Mouse (Mus musculus) heart, postnatal 0 days (tissue): ENCODE data around the gene Morn4.

Source experiments
- CTCF ChIP-seq: IDR thresholded peaks from 2 replicates; pipeline ENCODE4 v1.5.1; 2016; ENCODE audit warnings: antibody characterized with exemption, control low read depth, low read depth
- EP300 ChIP-seq: IDR thresholded peaks from 2 replicates; pipeline ENCODE4 v1.6.1; 2016; ENCODE audit warnings: antibody characterized with exemption, low read depth

DNA sequence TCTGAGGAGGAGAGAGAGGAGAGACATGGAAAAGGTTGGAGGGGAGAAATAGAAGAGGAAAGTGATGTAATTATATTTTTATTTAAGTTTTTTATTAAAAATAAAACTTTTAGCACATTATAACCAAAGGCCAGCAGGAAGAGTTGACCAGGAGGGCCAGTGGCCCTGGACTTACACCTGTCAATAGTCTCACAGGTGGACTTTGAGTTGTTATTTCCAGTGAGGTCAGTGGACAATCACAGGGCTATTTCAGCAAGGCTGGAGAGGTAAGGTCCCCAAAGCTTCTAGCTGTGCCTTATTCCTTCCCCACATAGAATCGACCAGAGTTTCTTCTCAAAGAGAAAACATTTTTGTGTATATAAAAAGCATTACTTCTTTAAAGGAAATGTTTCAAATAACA lies 35.9 kb downstream of the Morn4 start:
- TF ChIP-seq CTCF: no peak
- no peak for TF ChIP-seq EP300
